Mouse (Mus musculus): Measurements from ENCODE around the gene Sugp1. TPM values are rescaled to one million over a fixed set of nuclear protein-coding genes. Genes with fewer than 3 reads are reported as not detected.
"Not testable (repeated sequence)": the region's sequence is repeated elsewhere in the genome, so short reads cannot be mapped to it uniquely, and the experiment has no call there.

Sugp1 gene
- total and polyA plus RNA-seq, 3 experiments = 6.7 to 19.6 (median 15.8) TPM

DNA sequence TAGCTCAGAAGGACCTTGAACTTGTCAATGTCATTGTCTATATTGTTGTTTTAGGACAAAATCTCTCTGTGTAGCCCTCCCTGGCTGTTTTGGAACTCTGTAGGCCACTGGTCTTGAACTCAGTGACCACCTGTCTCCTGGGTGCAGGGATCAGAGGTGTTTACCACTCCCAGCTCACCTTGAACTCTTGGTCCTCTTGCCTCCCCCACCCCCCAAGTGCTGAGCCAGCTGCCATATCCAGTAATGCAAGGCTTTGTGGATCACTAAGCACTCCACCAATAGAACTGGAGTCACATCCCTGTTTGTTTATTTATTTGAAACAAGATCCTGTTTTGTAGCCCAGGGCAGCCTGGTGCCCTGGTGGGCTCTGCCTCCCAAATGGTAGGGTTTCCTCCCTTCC lies 38.3 kb upstream of the Sugp1 start:
- no peak overlapping the region for H3K9ac ChIP-seq (ENCODE audit: low read depth, low read length)
- no peak for DNase-seq
- H3K27me3 ChIP-seq (ENCODE audit: control insufficient read depth, insufficient read depth, low read length) = no peaks in the 10 kb centered on the region
- TF ChIP-seq CTCF (IDR thresholded peaks at IDR 0.05) = no peak
- TF ChIP-seq EP300 (IDR thresholded peaks at IDR 0.05; ENCODE audit: insufficient read depth, low read depth, low read length) = no peak
- TF ChIP-seq POLR2A (IDR thresholded peaks at IDR 0.05; ENCODE audit: insufficient read depth, low read depth, low read length) = no peak
- no peaks in the 10 kb centered on the region for H3K79me2 ChIP-seq (replicated peaks; ENCODE audit: control insufficient read depth, insufficient read depth, low read length)
- H3K27ac ChIP-seq = peak overlapping the region; percentile 75
- no peaks in the 10 kb centered on the region; the same call in 1 of the 2 replicates for H3K36me3 ChIP-seq (ENCODE audit: control insufficient read depth, insufficient read depth, low read length)
- H3K4me1 ChIP-seq (ENCODE audit: control insufficient read depth, insufficient read depth, low read length) = peaks cover 23% of the 10 kb centered on the region
- intact Hi-C loops (cut with DNase I) = loop anchor here (5.0 kb wide), 1 partner anchor 47 kb away; no protein-coding TSS in a partner anchor
- H3K4me3 ChIP-seq = no peak overlapping the region

DNA sequence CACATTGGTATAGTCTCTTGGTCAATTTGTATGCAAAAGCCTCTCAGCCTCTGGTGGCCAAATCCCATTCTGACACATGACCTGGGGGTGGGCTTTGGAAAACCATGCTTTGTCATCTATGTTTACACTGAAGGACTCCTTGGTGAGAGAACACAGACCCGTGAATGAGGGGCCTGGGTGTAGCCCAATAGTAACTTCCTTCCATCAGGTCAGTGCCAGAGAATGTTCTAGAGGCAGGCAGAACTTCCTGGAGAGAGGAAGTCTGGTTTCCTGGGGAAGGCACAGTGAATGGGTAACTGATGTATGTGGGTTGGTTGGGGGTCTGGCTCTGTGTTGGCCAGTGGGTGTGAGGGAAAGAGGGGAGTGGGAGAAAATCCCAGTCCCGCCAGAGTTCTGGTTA lies 37.4 kb upstream of the Sugp1 start:
- 20% methylated on average over 2 of the region's 2 CpGs for WGBS
- no peaks in the 10 kb centered on the region for H3K27me3 ChIP-seq (ENCODE audit: control insufficient read depth, insufficient read depth, low read length)
- peak; percentile 45 to 49 for DNase-seq
- H3K4me3 ChIP-seq = no peak overlapping the region
- no peaks in the 10 kb centered on the region; the same call in 1 of the 2 replicates for H3K36me3 ChIP-seq (ENCODE audit: control insufficient read depth, insufficient read depth, low read length)
- H3K4me1 ChIP-seq (ENCODE audit: control insufficient read depth, insufficient read depth, low read length) = peaks cover 23% of the 10 kb centered on the region
- intact Hi-C loops (cut with DNase I) = loop anchor here (5.0 kb wide), 1 partner anchor 37 kb away; the partner anchor contains the start of genes Mau2 and Sugp1
- peak overlapping the region; percentile 75 for H3K27ac ChIP-seq
- H3K79me2 ChIP-seq (replicated peaks; ENCODE audit: control insufficient read depth, insufficient read depth, low read length) = no peaks in the 10 kb centered on the region
- no peak for TF ChIP-seq POLR2A (IDR thresholded peaks at IDR 0.05; ENCODE audit: insufficient read depth, low read depth, low read length)
- peak; percentile 10; the same call in 1 of the 2 replicates for TF ChIP-seq CTCF (IDR thresholded peaks at IDR 0.05)
- peak; percentile 85; the same call in 1 of the 2 replicates for TF ChIP-seq EP300 (IDR thresholded peaks at IDR 0.05; ENCODE audit: insufficient read depth, low read depth, low read length)
- H3K9ac ChIP-seq (ENCODE audit: low read depth, low read length) = no peak overlapping the region

DNA sequence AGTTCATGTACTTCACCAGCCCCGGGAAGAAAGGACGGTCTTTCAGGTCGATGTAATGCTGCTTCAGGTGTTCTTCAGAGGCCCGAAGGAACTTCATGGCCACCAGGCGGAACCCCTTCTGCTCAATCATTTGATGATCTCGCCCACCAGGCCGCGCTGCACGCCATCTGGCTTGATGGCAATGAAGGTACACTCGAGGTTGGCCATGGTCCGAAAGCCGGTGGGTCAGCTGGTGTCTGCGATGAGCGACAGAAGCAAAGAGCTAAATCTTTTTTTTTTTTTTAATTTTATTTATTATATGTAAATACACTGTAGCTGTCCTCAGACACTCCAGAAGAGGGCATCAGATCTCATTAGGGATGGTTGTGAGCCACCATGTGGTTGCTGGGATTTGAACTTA lies 31.8 kb upstream of the Sugp1 start:
- H3K79me2 ChIP-seq (replicated peaks; ENCODE audit: control insufficient read depth, insufficient read depth, low read length); DNase-seq; H3K4me1 ChIP-seq (ENCODE audit: control insufficient read depth, insufficient read depth, low read length); H3K27me3 ChIP-seq (ENCODE audit: control insufficient read depth, insufficient read depth, low read length); H3K9ac ChIP-seq (ENCODE audit: low read depth, low read length); H3K27ac ChIP-seq; H3K36me3 ChIP-seq (ENCODE audit: control insufficient read depth, insufficient read depth, low read length); intact Hi-C loops (cut with DNase I); H3K4me3 ChIP-seq: not testable (repeated sequence)
- WGBS = 87% methylated on average over 14 of the region's 14 CpGs

DNA sequence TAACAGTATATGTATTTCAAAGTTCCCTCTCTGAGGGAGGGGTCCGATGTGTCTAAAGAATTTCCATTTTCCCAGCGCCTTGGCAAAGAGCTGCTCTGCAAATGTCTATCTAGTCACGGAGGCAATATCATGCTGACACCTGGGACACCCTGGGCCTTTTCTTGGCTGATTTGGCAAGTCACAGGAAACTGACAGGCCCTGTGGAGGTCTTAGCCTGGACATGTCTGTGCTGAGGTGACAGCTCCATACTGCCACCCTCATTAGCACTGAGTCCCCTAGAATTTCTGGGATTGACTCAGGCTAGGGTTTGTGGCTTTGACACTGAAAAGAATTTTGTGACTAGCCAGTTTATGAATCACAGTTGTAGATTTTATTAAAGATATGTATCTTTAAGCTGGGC lies 30.3 kb upstream of the Sugp1 start:
- H3K4me1 ChIP-seq (ENCODE audit: control insufficient read depth, insufficient read depth, low read length) = no peaks in the 10 kb centered on the region
- no peaks in the 10 kb centered on the region for H3K79me2 ChIP-seq (replicated peaks; ENCODE audit: control insufficient read depth, insufficient read depth, low read length)
- H3K4me3 ChIP-seq = no peak overlapping the region
- no peaks in the 10 kb centered on the region for H3K27me3 ChIP-seq (ENCODE audit: control insufficient read depth, insufficient read depth, low read length)
- H3K9ac ChIP-seq (ENCODE audit: low read depth, low read length) = no peak overlapping the region
- WGBS = 64% methylated on average over 3 of the region's 3 CpGs
- TF ChIP-seq EP300 (IDR thresholded peaks at IDR 0.05; ENCODE audit: insufficient read depth, low read depth, low read length) = no peak
- TF ChIP-seq CTCF (IDR thresholded peaks at IDR 0.05) = no peak
- no peak for TF ChIP-seq POLR2A (IDR thresholded peaks at IDR 0.05; ENCODE audit: insufficient read depth, low read depth, low read length)
- H3K36me3 ChIP-seq (ENCODE audit: control insufficient read depth, insufficient read depth, low read length) = no peaks in the 10 kb centered on the region
- no peak for DNase-seq
- intact Hi-C loops (cut with DNase I) = no loop called here
- no peak overlapping the region for H3K27ac ChIP-seq

DNA sequence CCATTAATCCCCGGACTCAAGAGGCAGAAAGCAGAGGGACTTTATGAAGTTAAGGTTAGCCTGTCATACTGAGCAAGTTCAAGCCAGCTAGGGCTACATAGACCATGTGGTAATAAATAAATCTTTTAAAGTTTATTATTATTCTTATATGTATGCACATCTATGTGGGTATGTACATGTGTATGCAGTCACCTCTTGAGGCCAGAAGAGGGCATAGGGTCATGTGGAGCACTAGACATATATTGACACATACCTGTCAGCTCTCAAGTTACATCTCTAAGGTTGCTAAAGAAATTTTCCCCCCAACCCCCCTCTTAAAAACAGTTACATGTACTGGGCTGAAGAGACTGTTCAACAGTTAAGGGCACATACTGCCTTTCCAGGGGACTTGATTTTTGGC lies 29.9 kb upstream of the Sugp1 start:
- intact Hi-C loops (cut with DNase I) = no loop called here
- no peak for DNase-seq

DNA sequence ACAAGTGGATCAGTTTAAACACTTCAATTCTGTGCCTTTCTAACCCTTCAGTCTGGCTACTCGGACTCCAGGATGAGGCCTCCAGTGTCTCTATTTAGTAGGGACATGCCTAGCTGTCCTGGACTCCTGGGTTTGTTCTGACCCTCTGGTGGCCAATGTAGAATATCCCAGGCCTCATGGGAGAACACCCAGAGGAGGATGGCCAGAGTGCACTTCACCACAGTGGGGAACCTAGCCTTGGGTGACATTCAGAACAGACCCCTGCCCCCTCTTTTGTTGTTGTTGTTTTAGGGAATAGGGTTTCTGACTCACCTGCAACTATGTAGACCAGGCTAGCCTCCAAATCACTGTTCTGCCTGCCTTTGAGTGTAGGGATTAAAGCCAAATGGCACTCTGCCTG lies 27.6 kb upstream of the Sugp1 start:
- Histone ChIP-seq H3K9ac (ENCODE audit: low read depth, low read length) (no peak overlapping the region), H3K27ac (no peak overlapping the region), H3K79me2 (replicated peaks; ENCODE audit: control insufficient read depth, insufficient read depth, low read length) (no peaks in the 10 kb centered on the region), H3K27me3 (ENCODE audit: control insufficient read depth, insufficient read depth, low read length) (no peaks in the 10 kb centered on the region), H3K36me3 (ENCODE audit: control insufficient read depth, insufficient read depth, low read length) (no peaks in the 10 kb centered on the region), H3K4me1 (ENCODE audit: control insufficient read depth, insufficient read depth, low read length) (no peaks in the 10 kb centered on the region), H3K4me3 (no peak overlapping the region)
- no peak for DNase-seq
- WGBS = 86% methylated on average over 1 of the region's 1 CpGs
- TF ChIP-seq POLR2A (IDR thresholded peaks at IDR 0.05; ENCODE audit: insufficient read depth, low read depth, low read length) (0 out of 2 replicates have a peak, but pooled peaks have one; percentile 14), EP300 (IDR thresholded peaks at IDR 0.05; ENCODE audit: insufficient read depth, low read depth, low read length) (no peak)
- intact Hi-C loops (cut with DNase I) = no loop called here

More for the DNA sequence above, 29.9 kb upstream of the Sugp1 start:
- no peak overlapping the region for H3K9ac ChIP-seq (ENCODE audit: low read depth, low read length)
- WGBS = 93% methylated on average over 1 of the region's 1 CpGs
- H3K4me3 ChIP-seq = no peak overlapping the region
- no peak overlapping the region for H3K27ac ChIP-seq
- H3K4me1 ChIP-seq (ENCODE audit: control insufficient read depth, insufficient read depth, low read length) = no peaks in the 10 kb centered on the region
- H3K36me3 ChIP-seq (ENCODE audit: control insufficient read depth, insufficient read depth, low read length) = no peaks in the 10 kb centered on the region
- no peaks in the 10 kb centered on the region for H3K79me2 ChIP-seq (replicated peaks; ENCODE audit: control insufficient read depth, insufficient read depth, low read length)
- no peak for TF ChIP-seq POLR2A (IDR thresholded peaks at IDR 0.05; ENCODE audit: insufficient read depth, low read depth, low read length)
- no peak for TF ChIP-seq EP300 (IDR thresholded peaks at IDR 0.05; ENCODE audit: insufficient read depth, low read depth, low read length)
- peak; percentile 24; the same call in 1 of the 2 replicates for TF ChIP-seq CTCF (IDR thresholded peaks at IDR 0.05)
- H3K27me3 ChIP-seq (ENCODE audit: control insufficient read depth, insufficient read depth, low read length) = no peaks in the 10 kb centered on the region

All from heart, adult 2 months (tissue).